Comparison of ENCODE assay signal across 14 mouse cellular contexts in genomic region chr4:143127171-143127570, GRCm38 (mm10).
"Had no signal": no experiment of that assay in that cellular context is flagged by ENCODE, and none has a peak within 500 bp of the region (broad histone marks: within the 10 kb centered on the region; RNA-seq: fewer than 3 reads in every experiment).

No protein-coding gene starts in this region.

- H3K27ac ChIP-seq: neural tube, embryonic 13.5 days; neural tube, embryonic 15.5 days; stomach, embryonic 15.5 days; stomach, postnatal 0 days had no signal

- H3K27me3 ChIP-seq: neural tube, embryonic 13.5 days; neural tube, embryonic 15.5 days; stomach, embryonic 15.5 days had no signal

- H3K4me3 ChIP-seq: neural tube, embryonic 13.5 days; neural tube, embryonic 15.5 days; stomach, embryonic 15.5 days had no signal

- H3K4me1 ChIP-seq: stomach, embryonic 15.5 days had no signal

- DNase-seq: retina, postnatal 1 day; right cerebral cortex, postnatal 14 days; right cerebral cortex, postnatal 4 days; spleen, adult 18-20 months; thymus, adult 18-20 months; thymus, adult 2 months; thymus, postnatal 14 days; thymus, postnatal 25 days; thymus, postnatal 36 days; thymus, postnatal 4 days had no signal

- H3K9me3 ChIP-seq: neural tube, embryonic 13.5 days; neural tube, embryonic 15.5 days; stomach, embryonic 15.5 days had no signal
